Mouse (Mus musculus) CD4-positive naive resting alpha-beta T cell, adult 76 days (primary cell): ENCODE measurements around the gene Gm4559. TPM values are rescaled to one million over a fixed set of nuclear protein-coding genes. Genes with fewer than 3 reads are reported as not detected.

Experiments
- total RNA-seq: library from RNA; stranded (reverse); gene quantifications from one replicate; pipeline ENCODE4 v1.2.4, GENCODE M21; 2023

The Gm4559 gene
- total RNA-seq, result not detected

DNA sequence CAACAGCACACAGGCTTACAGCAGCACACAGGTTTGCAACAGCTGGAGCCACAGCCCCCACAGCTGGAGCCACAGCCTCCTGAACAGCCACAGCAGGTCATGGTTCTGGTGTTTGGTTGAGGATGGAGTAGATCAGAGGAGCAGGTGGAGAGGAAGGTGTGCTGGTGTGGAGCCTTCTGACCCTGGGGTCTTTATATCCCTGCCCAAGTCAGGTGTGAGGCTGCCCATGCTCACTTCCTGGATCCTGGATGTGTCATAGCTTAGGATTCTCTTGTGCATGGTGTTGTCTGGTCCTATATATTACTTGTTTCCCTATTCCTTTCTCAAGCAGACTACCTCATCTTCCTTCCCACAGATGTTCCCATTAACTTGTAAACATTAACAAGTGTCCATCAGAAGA is at the start of gene Gm4559:
Gene Gm4559, minus strand, starts transcription at position 101 of the 400 bp plus-strand sequence.

DNA sequence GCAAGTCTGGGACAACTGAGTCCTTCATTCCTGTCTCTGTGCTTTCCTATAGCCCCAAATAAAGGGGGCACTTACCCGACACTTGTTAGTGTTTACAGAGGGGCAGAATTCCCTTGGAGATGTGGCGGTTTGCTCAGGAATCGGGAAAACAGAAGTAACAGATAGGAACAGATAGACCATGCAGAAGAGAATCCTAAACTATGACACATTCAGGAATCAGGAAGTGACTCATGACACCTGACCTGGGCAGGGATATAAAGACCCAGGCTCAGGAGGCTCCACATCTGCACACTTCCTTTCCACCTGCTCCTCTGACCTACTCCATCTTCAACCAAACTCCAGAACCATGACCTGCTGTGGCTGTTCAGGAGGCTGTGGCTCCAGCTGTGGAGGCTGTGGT is 29.1 kb upstream of the Gm4559 start, which contains the start of gene Krtap5-4:
Gene Krtap5-4, plus strand, starts transcription at position 301 of the 400 bp plus-strand sequence.

DNA sequence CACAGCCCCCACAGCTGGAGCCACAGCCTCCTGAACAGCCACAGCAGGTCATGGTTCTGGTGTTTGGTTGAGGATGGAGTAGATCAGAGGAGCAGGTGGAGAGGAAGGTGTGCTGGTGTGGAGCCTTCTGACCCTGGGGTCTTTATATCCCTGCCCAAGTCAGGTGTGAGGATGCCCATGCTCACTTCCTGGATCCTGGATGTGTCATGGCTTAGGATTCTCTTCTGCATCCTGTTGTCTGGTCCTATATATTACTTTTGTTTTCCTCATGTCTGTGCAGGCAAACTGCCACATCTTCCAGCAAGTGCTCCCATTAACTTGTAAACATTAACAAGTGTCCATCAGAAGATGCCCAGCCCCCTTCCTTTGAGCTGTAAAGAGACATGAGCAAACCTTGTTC is 22.9 kb upstream of the Gm4559 start, which contains the start of gene Krtap5-1:
Gene Krtap5-1, minus strand, starts transcription at position 101 of the 400 bp plus-strand sequence.

DNA sequence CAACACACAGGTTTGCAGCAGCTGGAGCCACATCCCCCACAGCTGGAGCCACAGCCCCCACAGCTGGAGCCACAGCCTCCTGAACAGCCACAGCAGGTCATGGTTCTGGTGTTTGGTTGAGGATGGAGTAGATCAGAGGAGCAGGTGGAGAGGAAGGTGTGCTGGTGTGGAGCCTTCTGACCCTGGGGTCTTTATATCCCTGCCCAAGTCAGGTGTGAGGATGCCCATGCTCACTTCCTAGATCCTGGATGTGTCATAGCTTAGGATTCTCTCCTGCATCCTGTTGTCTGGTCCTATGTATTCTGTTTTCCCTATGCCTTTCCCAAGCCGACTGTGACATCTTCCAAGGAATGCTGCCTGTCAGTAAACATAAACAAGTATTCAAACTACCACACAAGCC is 15.9 kb downstream of the Gm4559 start, which contains the start of gene Gm2431:
Gene Gm2431, minus strand, starts transcription at position 101 of the 400 bp plus-strand sequence.

DNA sequence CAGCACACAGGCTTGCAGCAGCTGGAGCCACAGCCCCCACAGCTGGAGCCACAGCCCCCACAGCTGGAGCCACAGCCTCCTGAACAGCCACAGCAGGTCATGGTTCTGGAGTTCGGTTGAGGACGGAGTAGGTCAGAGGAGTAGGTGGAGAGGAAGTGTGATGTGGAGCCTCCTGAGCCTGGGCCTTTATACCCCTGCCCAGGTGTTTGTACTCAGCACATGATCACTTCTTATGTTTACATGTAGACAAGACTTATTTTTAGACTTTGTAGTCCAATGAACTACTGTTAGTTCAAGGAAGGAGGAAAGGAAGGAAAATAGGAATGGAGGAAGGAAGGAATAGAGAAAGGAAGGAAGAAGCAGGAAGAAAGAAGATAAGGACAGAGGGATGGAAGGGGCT is 33.2 kb downstream of the Gm4559 start, which contains the start of gene Gm40460:
Gene Gm40460, minus strand, starts transcription at position 101 of the 400 bp plus-strand sequence.

DNA sequence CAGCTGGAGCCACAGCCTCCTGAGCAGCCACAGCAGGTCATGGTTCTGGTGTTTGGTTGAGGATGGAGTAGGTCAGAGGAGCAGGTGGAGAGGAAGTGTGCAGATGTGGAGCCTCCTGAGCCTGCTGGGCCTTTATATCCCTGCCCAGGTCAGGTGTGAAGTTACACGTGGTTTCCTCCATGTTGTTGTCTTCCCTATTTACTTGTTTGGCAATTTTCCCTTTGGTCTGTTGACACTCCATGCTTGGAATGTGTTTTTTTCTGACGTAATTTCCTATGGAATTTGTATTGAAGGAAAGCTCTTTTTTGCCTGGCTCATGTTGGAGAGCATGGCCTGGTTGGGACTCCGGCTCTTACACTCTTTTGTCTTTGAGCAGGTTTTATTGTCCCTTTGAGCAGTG is 44.3 kb downstream of the Gm4559 start, which contains the start of gene Krtap5-5:
Gene Krtap5-5, minus strand, starts transcription at position 101 of the 400 bp plus-strand sequence.

Other genes starting within 250 kb of the Gm4559 start
- 82.7 TPM for gene Mob2, start 213.3 kb downstream of the Gm4559 start, total RNA-seq
- gene Dusp8, start 178.5 kb downstream of the Gm4559 start, total RNA-seq, result 7.7 TPM
- gene Gm45618, start 153.6 kb downstream of the Gm4559 start, total RNA-seq, result not detected
- gene Gm39115, start 138.3 kb downstream of the Gm4559 start, total RNA-seq, result not detected
- gene Gm45337, start 129.8 kb downstream of the Gm4559 start, total RNA-seq, result not detected
- gene Gm29735, start 117.2 kb downstream of the Gm4559 start, total RNA-seq, result not detected
- gene Gm4553, start 108.6 kb downstream of the Gm4559 start, total RNA-seq, result not detected
- not detected for gene Krtap5-2, start 98.4 kb downstream of the Gm4559 start, total RNA-seq
- not detected for gene Gm10153, start 84.0 kb downstream of the Gm4559 start, total RNA-seq
- not detected for gene Krtap5-3, start 73.0 kb downstream of the Gm4559 start, total RNA-seq
- gene Gm7579, start 62.5 kb downstream of the Gm4559 start, total RNA-seq, result not detected
- not detected for gene Krtap5-5, start 44.4 kb downstream of the Gm4559 start, total RNA-seq
- not detected for gene Gm40460, start 33.3 kb downstream of the Gm4559 start, total RNA-seq
- gene Gm2431, start 16.0 kb downstream of the Gm4559 start, total RNA-seq, result not detected
- not detected for gene Krtap5-1, start 22.8 kb upstream of the Gm4559 start, total RNA-seq
- not detected for gene Krtap5-4, start 29.2 kb upstream of the Gm4559 start, total RNA-seq
- 4.6 TPM for gene Ifitm10, start 99.4 kb upstream of the Gm4559 start, total RNA-seq
- 3.8 TPM for gene Gm49369, start 108.3 kb upstream of the Gm4559 start, total RNA-seq
- 184 TPM for gene Ctsd, start 113.7 kb upstream of the Gm4559 start, total RNA-seq
- gene Syt8, start 160.5 kb upstream of the Gm4559 start, total RNA-seq, result not detected
- not detected for gene Tnni2, start 167.4 kb upstream of the Gm4559 start, total RNA-seq
- 467 TPM for gene Lsp1, start 186.4 kb upstream of the Gm4559 start, total RNA-seq
- gene Tnnt3, start 224.5 kb upstream of the Gm4559 start, total RNA-seq, result 20.3 TPM